Mouse (Mus musculus) c-Kit-negative CD71-positive TER-119-positive erythroid progenitor cells, embryonic 14.5 days (primary cell): ENCODE measurements around the gene Ppm1h.

Experiments used
- DNase-seq: peaks from one replicate; pipeline ENCODE4 v3.0.0-alpha.2; 2013; ENCODE audit warnings: low read depth, low spot score

The Ppm1h gene

GRCm38 (mm10) chr10:122858904-122859641, 180.5 kb downstream of the Ppm1h start:
- no peak for DNase-seq

- DNase-seq, result no peak
Measured at GRCm38 (mm10) chr10:122859642-122859997, 181.1 kb downstream of the Ppm1h start.

GRCm38 (mm10) chr10:122860076-122860475, 181.5 kb downstream of the Ppm1h start:
- DNase-seq, result no peak

- no peak for DNase-seq
Measured at GRCm38 (mm10) chr10:122861696-122862385, 183.3 kb downstream of the Ppm1h start.

- DNase-seq, result no peak
Measured at GRCm38 (mm10) chr10:122862386-122863023, 183.9 kb downstream of the Ppm1h start.

- DNase-seq, result no peak
Measured at GRCm38 (mm10) chr10:122869865-122870503, 191.4 kb downstream of the Ppm1h start.

- no peak for DNase-seq
Measured at GRCm38 (mm10) chr10:122870848-122871494, 192.4 kb downstream of the Ppm1h start.

- no peak for DNase-seq
Measured at GRCm38 (mm10) chr10:122872720-122873119, 194.2 kb downstream of the Ppm1h start.

- no peak for DNase-seq
Measured at GRCm38 (mm10) chr10:122876964-122877363, 198.4 kb downstream of the Ppm1h start.

- DNase-seq, result no peak
Measured at GRCm38 (mm10) chr10:122877436-122877835, 198.9 kb downstream of the Ppm1h start.

GRCm38 (mm10) chr10:122881456-122881855, 202.9 kb downstream of the Ppm1h start:
- DNase-seq, result no peak

GRCm38 (mm10) chr10:122882614-122883013, 204.1 kb downstream of the Ppm1h start:
- DNase-seq, result no peak

GRCm38 (mm10) chr10:122883823-122884743, 205.5 kb downstream of the Ppm1h start:
- no peak for DNase-seq

- DNase-seq, result no peak
Measured at GRCm38 (mm10) chr10:122885301-122885700, 206.7 kb downstream of the Ppm1h start.

- DNase-seq, result no peak
Measured at GRCm38 (mm10) chr10:122886055-122886915, 207.7 kb downstream of the Ppm1h start.

GRCm38 (mm10) chr10:122886916-122887527, 208.5 kb downstream of the Ppm1h start:
- DNase-seq, result no peak

GRCm38 (mm10) chr10:122887528-122888183, 209.1 kb downstream of the Ppm1h start:
- DNase-seq, result no peak

- no peak for DNase-seq
Measured at GRCm38 (mm10) chr10:122890682-122891350, 212.3 kb downstream of the Ppm1h start.
